Mouse (Mus musculus) forebrain, embryonic 11.5 days (tissue): ENCODE results near the gene Camk2b. TPM values are rescaled to one million over a fixed set of nuclear protein-coding genes. Genes with fewer than 3 reads are reported as not detected.
A peak's percentile ranks its signal among the peaks of the same experiment; 100 is the strongest.

Source experiments
- ATAC-seq: fragments of 200-750 bp; cut with Nextera tagmentation; replicated peaks from 2 replicates; pipeline ENCODE4 v1.8.0; 2017; ENCODE audit warnings: moderate TSS enrichment; ENCODE audit not compliant: low FRiP score
- DNase-seq: peaks from one replicate; pipeline ENCODE4 v3.0.0-alpha.2; 2017; ENCODE audit warnings: low spot score
- H3K27ac ChIP-seq: fragments of 300-500 bp; sonication (generic); 2 replicates; pipeline ENCODE4 v1.5.1; 2014; ENCODE audit warnings: low read depth, low read length
- H3K27me3 ChIP-seq: fragments of 300-500 bp; sonication (generic); 2 replicates; pipeline ENCODE4 v1.6.1; 2014; ENCODE audit warnings: mild to moderate bottlenecking, low read length, mixed read lengths; ENCODE audit not compliant: control insufficient read depth, insufficient read depth
- H3K36me3 ChIP-seq: fragments of 300-500 bp; sonication (generic); 2 replicates; pipeline ENCODE4 v1.6.1; 2014; ENCODE audit warnings: mild to moderate bottlenecking, low read length, moderate library complexity, mixed read lengths; ENCODE audit not compliant: control insufficient read depth, insufficient read depth
- H3K4me1 ChIP-seq: fragments of 300-500 bp; sonication (generic); replicated peaks from 2 replicates; pipeline ENCODE4 v1.6.1; 2014; ENCODE audit warnings: low read length, mixed read lengths; ENCODE audit not compliant: control insufficient read depth, insufficient read depth
- H3K4me2 ChIP-seq: fragments of 300-500 bp; sonication (generic); 2 replicates; pipeline ENCODE4 v1.6.1; 2014; ENCODE audit warnings: low read depth, mild to moderate bottlenecking, low read length, moderate library complexity, mixed read lengths; ENCODE audit not compliant: severe bottlenecking
- H3K4me3 ChIP-seq: fragments of 300-500 bp; sonication (generic); 2 replicates; pipeline ENCODE4 v1.5.1; 2014; ENCODE audit warnings: low read depth, low read length
- H3K9ac ChIP-seq: fragments of 300-500 bp; sonication (generic); 2 replicates; pipeline ENCODE4 v1.6.1; 2014; ENCODE audit warnings: low read length
- H3K9me3 ChIP-seq: fragments of 300-500 bp; sonication (generic); 2 replicates; pipeline ENCODE4 v1.6.1; 2016; ENCODE audit warnings: low read length, mixed read lengths; ENCODE audit not compliant: control insufficient read depth
- WGBS: fragments of 180-500 bp; shearing (Covaris S2); extraction: QIAGEN DNeasy Blood & Tissue Kit; methylation state at CpG from one replicate; pipeline ENCODE4 v1.1.7; 2014; 5-methylcytosine and 5-hydroxymethylcytosine counted together
- polyA plus RNA-seq: library from polyadenylated mRNA; unstranded; fragments of >200 nt; fragmentation: Nextera tagmentation; extraction: Ambion mirVana; gene quantifications from 2 replicates; pipeline ENCODE4 v1.2.1, GENCODE M21; 2014

Camk2b gene
- polyA plus RNA-seq, 1 experiment from 2014 or later, result 1.0 TPM

DNA sequence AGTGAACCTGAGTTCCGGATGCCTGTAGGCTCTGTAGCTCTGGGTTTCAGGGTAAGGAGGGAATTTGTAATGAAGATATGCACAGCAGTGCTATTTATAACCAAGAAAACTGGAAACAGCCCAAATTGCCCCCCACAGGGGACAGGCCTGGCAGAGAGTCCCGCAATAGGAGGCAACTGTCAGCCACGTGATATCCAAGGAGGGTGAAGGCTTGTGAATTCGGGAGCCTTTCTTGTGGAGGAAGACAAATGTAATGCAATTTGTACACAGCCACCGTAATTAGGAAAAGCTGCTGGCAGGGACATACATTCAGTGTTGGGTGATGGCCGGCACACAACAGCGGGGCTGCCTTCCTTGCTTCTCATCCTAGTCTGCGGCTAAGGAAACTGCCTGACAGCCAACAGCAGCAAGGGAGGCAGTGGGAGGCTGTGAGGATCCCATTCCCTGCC, 9.5 kb upstream of the Camk2b start:
- Histone ChIP-seq H3K27me3 (no peaks in the 10 kb centered on the region), H3K9me3 (no peaks in the 10 kb centered on the region), H3K4me1 (no peaks in the 10 kb centered on the region), H3K4me2 (no peak overlapping the region), H3K36me3 (no peaks in the 10 kb centered on the region), H3K4me3 (no peak overlapping the region), H3K9ac (no peak overlapping the region), H3K27ac (no peak overlapping the region)
- DNase-seq (no peak), ATAC-seq (no peak)
- 77% methylated on average over 8 of the region's 8 CpGs for WGBS

GRCm38 (mm10) chr11:6068181-6068957, 2.2 kb upstream of the Camk2b start:
- DNase-seq, result no peak
- Histone ChIP-seq H3K27ac (no peak overlapping the region), H3K4me3 (no peak overlapping the region), H3K4me2 (peak overlapping the region; percentile 18; the same call in 1 of the 2 replicates), H3K36me3 (no peaks in the 10 kb centered on the region), H3K27me3 (peaks cover 55% of the 10 kb centered on the region), H3K9me3 (no peaks in the 10 kb centered on the region), H3K4me1 (no peaks in the 10 kb centered on the region; the same call in none of the 2 replicates), H3K9ac (no peak overlapping the region; the same call in 1 of the 2 replicates)
- 6% methylated on average over 18 of the region's 19 CpGs for WGBS
- peak; percentile 55 for ATAC-seq

GRCm38 (mm10) chr11:6067160-6067559, 998 bp upstream of the Camk2b start:
- no peaks in the 10 kb centered on the region for H3K36me3 ChIP-seq
- no peaks in the 10 kb centered on the region for H3K9me3 ChIP-seq
- no peaks in the 10 kb centered on the region; the same call in none of the 2 replicates for H3K4me1 ChIP-seq
- ATAC-seq (no peak), DNase-seq (no peak)
- H3K9ac ChIP-seq, result no peak overlapping the region
- H3K27me3 ChIP-seq, result peaks cover 57% of the 10 kb centered on the region
- WGBS, result 40% methylated on average over 9 of the region's 9 CpGs
- H3K4me2 ChIP-seq, result no peak overlapping the region
- no peak overlapping the region for H3K4me3 ChIP-seq
- no peak overlapping the region for H3K27ac ChIP-seq

GRCm38 (mm10) chr11:6065551-6066121, 526 bp downstream of the Camk2b start:
- H3K27ac ChIP-seq, result no peak overlapping the region
- peak overlapping the region; percentile 71 for H3K4me2 ChIP-seq
- H3K9me3 ChIP-seq, result no peaks in the 10 kb centered on the region
- H3K27me3 ChIP-seq, result peaks cover 57% of the 10 kb centered on the region
- 0 out of 2 replicates have a peak, but pooled peaks have one; percentile 31 for ATAC-seq
- no peaks in the 10 kb centered on the region for H3K36me3 ChIP-seq
- no peak overlapping the region; the same call in 1 of the 2 replicates for H3K9ac ChIP-seq
- no peaks in the 10 kb centered on the region; the same call in none of the 2 replicates for H3K4me1 ChIP-seq
- H3K4me3 ChIP-seq, result peak overlapping the region; percentile 46
- no peak for DNase-seq
- WGBS, result under 1% methylated on average over 71 of the region's 95 CpGs

DNA sequence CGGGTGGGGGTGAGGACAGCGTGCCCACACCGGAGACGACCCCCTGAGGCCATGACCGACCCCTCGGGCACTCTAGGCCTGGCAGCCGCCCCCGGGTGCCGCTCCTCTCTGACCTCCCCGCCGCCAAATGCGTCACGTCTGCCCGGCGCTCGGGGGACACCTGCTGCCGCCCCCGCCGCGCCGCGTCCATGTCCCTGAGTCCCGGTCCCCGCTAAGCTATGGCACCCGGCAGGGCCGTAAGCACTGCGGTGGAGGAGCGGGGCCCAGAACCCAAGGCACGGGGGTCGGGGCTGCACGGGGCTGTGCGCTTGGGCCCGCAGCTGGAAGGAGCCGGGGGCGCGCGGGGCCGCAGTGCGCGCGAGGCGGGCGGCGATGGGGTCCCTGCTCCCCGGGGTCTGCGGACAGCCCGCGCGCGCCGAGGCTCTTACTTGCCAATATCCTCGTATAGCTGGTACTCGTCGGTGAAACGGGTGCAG, 1.1 kb downstream of the Camk2b start:
- 1% methylated on average over 50 of the region's 55 CpGs for WGBS
- Histone ChIP-seq H3K36me3 (no peaks in the 10 kb centered on the region), H3K27me3 (peaks cover 57% of the 10 kb centered on the region), H3K27ac (no peak overlapping the region), H3K9me3 (no peaks in the 10 kb centered on the region), H3K4me2 (peak overlapping the region; percentile 71), H3K4me3 (peak overlapping the region; percentile 46), H3K9ac (peak overlapping the region; percentile 23; the same call in 1 of the 2 replicates), H3K4me1 (no peaks in the 10 kb centered on the region; the same call in none of the 2 replicates)
- ATAC-seq (no peak), DNase-seq (no peak)

- WGBS, result 4% methylated on average over 29 of the region's 30 CpGs
- ATAC-seq (no peak), DNase-seq (no peak)
- H3K27ac ChIP-seq, result no peak overlapping the region
- no peaks in the 10 kb centered on the region; the same call in none of the 2 replicates for H3K4me1 ChIP-seq
- no peaks in the 10 kb centered on the region for H3K9me3 ChIP-seq
- H3K9ac ChIP-seq, result peak overlapping the region; percentile 23; the same call in 1 of the 2 replicates
- H3K4me2 ChIP-seq, result peak overlapping the region; percentile 71
- H3K27me3 ChIP-seq, result peaks cover 57% of the 10 kb centered on the region
- peak overlapping the region; percentile 46 for H3K4me3 ChIP-seq
- H3K36me3 ChIP-seq, result no peaks in the 10 kb centered on the region
Observed at GRCm38 (mm10) chr11:6064215-6065045, 1.7 kb downstream of the Camk2b start.

DNA sequence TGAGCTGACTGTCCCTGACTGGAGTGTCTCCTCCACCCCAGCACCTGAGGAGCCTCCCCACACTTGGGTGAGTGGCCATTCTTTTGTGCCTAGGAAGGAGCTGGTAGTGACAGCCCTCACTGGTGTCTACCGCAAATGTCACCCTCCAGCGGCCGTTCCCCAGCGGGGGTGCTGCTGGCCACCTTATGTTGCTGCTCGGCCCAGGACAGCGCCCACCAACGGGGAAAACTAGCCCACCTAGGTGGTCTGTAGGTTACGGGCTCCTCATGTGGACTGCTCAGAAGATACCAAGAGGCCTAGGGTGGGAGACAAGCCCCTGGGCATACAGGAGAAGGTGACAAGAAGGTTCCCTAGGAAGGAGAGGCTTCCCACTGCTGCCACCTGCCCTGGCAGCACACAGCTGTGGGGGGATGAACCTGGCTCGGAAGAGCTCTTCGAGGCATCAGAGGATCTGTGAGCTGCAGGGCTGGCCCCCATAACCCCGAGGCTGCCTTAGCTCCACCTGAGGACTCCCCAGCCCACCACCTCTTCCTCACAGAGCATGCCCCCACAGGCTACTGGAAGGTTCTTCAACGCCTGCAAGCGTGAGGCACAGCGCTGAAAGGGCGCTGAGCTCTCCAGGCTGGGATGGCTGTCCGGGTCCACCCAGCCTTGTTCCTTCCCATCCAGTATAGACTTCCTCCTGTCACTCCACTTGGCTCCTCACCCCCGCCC, 2.5 kb downstream of the Camk2b start:
- no peak for DNase-seq
- no peak overlapping the region for H3K4me2 ChIP-seq
- no peak for ATAC-seq
- no peak overlapping the region for H3K9ac ChIP-seq
- no peak overlapping the region for H3K27ac ChIP-seq
- no peak overlapping the region for H3K4me3 ChIP-seq
- no peaks in the 10 kb centered on the region for H3K9me3 ChIP-seq
- WGBS, result 44% methylated on average over 17 of the region's 17 CpGs
- H3K36me3 ChIP-seq, result no peaks in the 10 kb centered on the region
- no peaks in the 10 kb centered on the region; the same call in none of the 2 replicates for H3K4me1 ChIP-seq
- peaks cover 52% of the 10 kb centered on the region for H3K27me3 ChIP-seq

GRCm38 (mm10) chr11:6063065-6063464, 3.1 kb downstream of the Camk2b start:
- WGBS, result 88% methylated on average over 7 of the region's 7 CpGs
- Histone ChIP-seq H3K9ac (no peak overlapping the region), H3K4me1 (no peaks in the 10 kb centered on the region; the same call in none of the 2 replicates), H3K36me3 (no peaks in the 10 kb centered on the region), H3K27ac (no peak overlapping the region), H3K27me3 (peaks cover 49% of the 10 kb centered on the region), H3K9me3 (no peaks in the 10 kb centered on the region), H3K4me3 (no peak overlapping the region), H3K4me2 (no peak overlapping the region)
- DNase-seq (no peak), ATAC-seq (no peak)
